Comparison of ENCODE assay signal across 12 mouse cellular contexts in genomic region chr2:53437046-53437815, GRCm38 (mm10).
DNase-seq lines count a peak whose midpoint lies in the region; ATAC-seq and TF ChIP-seq lines count a peak whose summit lies in the region.
"Had no signal": no experiment of that assay in that cellular context is flagged by ENCODE, and none has a peak within 500 bp of the region (broad histone marks: within the 10 kb centered on the region; RNA-seq: fewer than 3 reads in every experiment).

No protein-coding gene starts in this region.

- no peaks in the 10 kb centered on the region for H3K27me3 ChIP-seq in forebrain, embryonic 15.5 days
- no peaks in the 10 kb centered on the region for H3K27me3 ChIP-seq in stomach, postnatal 0 days (ENCODE audit: control insufficient read depth, insufficient read depth, low read length)

- no peak for TF ChIP-seq CTCF in stomach, postnatal 0 days (IDR thresholded peaks at IDR 0.05; ENCODE audit: low read depth)

- H3K4me3 ChIP-seq in forebrain, embryonic 15.5 days, result no peak overlapping the region
- H3K4me3 ChIP-seq in stomach, postnatal 0 days (ENCODE audit: low read depth, low read length), result no peak overlapping the region

- peak; percentile 59; the same call in 1 of the 2 replicates for ATAC-seq in frontal cortex, adult (ENCODE audit: low TSS enrichment)
- ATAC-seq in forebrain, embryonic 15.5 days (replicated peaks), result peak; percentile 96
- no peak for ATAC-seq in stomach, postnatal 0 days (ENCODE audit: low FRiP score, low TSS enrichment)

- H3K27ac ChIP-seq in forebrain, embryonic 15.5 days (replicated peaks), result peak overlapping the region; percentile 84
- H3K27ac ChIP-seq in stomach, postnatal 0 days (replicated peaks), result no peak overlapping the region

- no peaks in the 10 kb centered on the region for H3K36me3 ChIP-seq in forebrain, embryonic 15.5 days
- no peaks in the 10 kb centered on the region for H3K36me3 ChIP-seq in stomach, postnatal 0 days (ENCODE audit: control insufficient read depth, insufficient read depth, low read length)

- DNase-seq in frontal cortex, postnatal 25 days (ENCODE audit: low spot score in 2 of 2), result no peak
- peak; percentile 66 to 69 for DNase-seq in layer of hippocampus, postnatal 10 days (ENCODE audit: low spot score in 2 of 2)
- peak; percentile 77 for DNase-seq in retina, postnatal 1 day
- DNase-seq in gastrocnemius, postnatal 10 days, result no peak
- no peak for DNase-seq in stomach, postnatal 0 days (ENCODE audit: low spot score)
- no peak for DNase-seq in kidney, postnatal 14 days
- DNase-seq: gastrocnemius, postnatal 14 days; kidney, adult 9 months; lung, adult 18-20 months; thymus, postnatal 36 days had no signal

- peaks cover 19% of the 10 kb centered on the region for H3K4me1 ChIP-seq in forebrain, embryonic 15.5 days
- H3K4me1 ChIP-seq in stomach, postnatal 0 days (replicated peaks; ENCODE audit: control insufficient read depth, insufficient read depth), result no peaks in the 10 kb centered on the region

- no peak overlapping the region for H3K4me2 ChIP-seq in forebrain, embryonic 15.5 days (replicated peaks)
- H3K4me2 ChIP-seq in stomach, postnatal 0 days (replicated peaks; ENCODE audit: low read depth), result no peak overlapping the region

- no peak overlapping the region for H3K9ac ChIP-seq in forebrain, embryonic 15.5 days (replicated peaks)
- no peak overlapping the region for H3K9ac ChIP-seq in stomach, postnatal 0 days (ENCODE audit: low read length)

- no peaks in the 10 kb centered on the region for H3K9me3 ChIP-seq in forebrain, embryonic 15.5 days
- H3K9me3 ChIP-seq in stomach, postnatal 0 days (ENCODE audit: control insufficient read depth, low read length), result no peaks in the 10 kb centered on the region

- no peak for TF ChIP-seq EP300 in stomach, postnatal 0 days (optimal IDR thresholded peaks at IDR 0.05)

- WGBS in forebrain, embryonic 15.5 days, result 13% methylated on average over 5 of the region's 5 CpGs
- WGBS in stomach, postnatal 0 days, result 77% methylated on average over 5 of the region's 5 CpGs

Comparison
In these comparisons a context has a peak if more than half of its experiments do, and no peak if none do; other contexts are left out.
1. DNase-seq: peak in layer of hippocampus, postnatal 10 days (2 of 2) and retina, postnatal 1 day (single experiment); none in frontal cortex, postnatal 25 days (0 of 2), gastrocnemius, postnatal 10 days (single experiment), stomach, postnatal 0 days (single experiment) and kidney, postnatal 14 days (single experiment).